Mouse (Mus musculus) C3H10T1/2 (cell line): ENCODE data around the gene Pacs2. TPM values are rescaled to one million over a fixed set of nuclear protein-coding genes. Genes with fewer than 3 reads are reported as not detected.

ENCODE experiments used
- polyA plus RNA-seq, 2 experiments: library from polyadenylated mRNA; unstranded; fragments of >200 nt; fragmentation: generic; extraction: Trizol; gene quantifications; one replicate each; pipeline ENCODE4 v1.2.1; 2012; ENCODE audit warnings: missing spikeins in 2 of 2

Pacs2 gene
- 10 to 100 TPM in 1 of 2 experiments, 1 to 10 TPM in 1; 10.0 to 24.7 TPM for polyA plus RNA-seq

DNA sequence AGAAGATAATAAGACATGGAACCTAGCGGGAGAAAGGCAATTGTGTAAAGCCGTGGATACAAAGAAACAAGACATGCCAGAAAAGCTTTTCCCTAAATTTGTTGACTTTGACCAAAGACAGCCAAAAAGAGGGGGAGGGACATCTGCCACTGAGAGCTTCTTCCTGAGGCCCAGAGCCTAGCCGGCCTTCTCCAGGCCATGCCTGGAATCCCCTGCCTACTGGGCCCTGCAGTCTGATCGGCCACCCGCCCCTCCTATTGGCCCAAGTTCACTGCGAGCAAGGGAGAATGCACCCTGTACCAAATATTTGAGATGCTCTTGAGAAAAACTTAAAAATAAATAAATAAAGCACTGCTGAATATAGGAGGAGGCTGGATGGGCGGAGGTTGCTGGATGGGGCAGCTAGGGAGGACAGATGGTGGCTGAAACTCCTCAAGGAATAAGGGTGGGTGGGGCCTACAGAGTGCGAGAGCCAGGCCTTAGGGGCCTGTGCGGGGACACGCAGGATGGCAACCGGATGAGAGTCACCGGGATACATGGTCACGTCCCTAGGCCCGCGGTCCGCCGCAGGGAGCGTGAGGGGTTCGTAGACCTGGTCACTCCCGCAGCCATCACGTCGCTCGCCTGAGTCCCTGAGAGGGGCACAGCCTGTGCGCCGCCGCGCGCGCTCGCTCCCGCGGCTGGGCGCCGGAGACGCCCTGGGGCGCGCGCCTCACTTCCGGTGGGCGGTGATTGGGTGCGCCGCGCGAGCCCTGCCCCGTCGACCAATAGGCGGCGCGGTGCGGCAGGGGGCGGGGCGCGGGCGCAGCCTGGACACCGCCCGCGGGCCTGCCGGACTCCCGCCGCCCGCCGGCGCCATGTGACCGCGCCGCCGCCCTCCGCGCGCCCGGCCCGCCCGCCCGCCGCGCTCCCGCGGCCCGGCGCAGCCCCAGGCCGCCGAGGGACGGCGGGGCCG, at the start of gene Pacs2:
TSS of gene Pacs2 (plus strand) at position 905 of the 955 bp plus-strand sequence.

GRCm38 (mm10) chr12:112976371-112977073, 37.8 kb upstream of the Pacs2 start, which contains the start of gene Btbd6:
Btbd6 (plus strand) TSS chr12:112976482.

DNA sequence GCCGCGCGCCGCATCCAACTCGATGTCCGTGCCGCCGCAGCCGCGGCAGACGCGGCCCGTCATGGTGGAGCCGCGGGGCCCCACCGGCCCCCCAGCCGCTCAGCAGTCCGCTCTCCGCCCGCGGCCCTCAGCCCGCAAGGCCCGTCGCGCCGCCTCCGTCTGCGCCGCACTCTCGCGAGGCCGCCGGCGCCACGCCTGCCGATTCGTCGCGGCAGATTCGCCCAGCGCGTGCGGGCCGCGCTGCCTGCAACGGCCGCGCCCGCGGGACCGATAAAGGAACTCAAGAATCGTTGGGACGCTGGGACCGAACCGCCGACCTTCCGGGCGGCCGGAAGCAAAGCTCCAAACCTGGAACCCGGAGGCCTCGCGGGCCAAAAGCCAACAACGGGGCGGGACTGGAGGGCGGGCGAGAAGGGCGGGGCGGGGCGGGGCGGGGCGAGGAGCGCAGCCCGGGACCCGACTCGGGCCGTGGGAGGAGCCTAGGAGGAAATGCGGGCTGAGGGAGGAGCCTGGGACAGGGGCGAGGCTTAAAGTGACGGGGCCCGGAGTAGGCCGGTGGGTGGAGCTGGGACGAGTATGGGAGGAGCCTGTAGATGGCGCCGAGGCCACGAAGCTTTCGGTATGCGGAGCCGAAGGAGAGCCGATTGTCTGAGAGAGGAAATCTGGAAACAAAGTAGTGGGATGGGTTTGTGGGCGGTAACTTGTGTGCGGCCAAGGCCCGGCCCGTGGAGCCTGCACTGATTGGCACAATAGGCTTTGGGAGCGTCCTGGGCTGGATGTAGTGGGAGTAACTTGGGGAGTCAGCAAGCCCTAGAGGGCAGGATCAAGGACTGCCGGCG, 13.8 kb upstream of the Pacs2 start, which contains the start of gene Brf1:
TSS of gene Brf1 (minus strand) at position 411 of the 839 bp plus-strand sequence.

DNA sequence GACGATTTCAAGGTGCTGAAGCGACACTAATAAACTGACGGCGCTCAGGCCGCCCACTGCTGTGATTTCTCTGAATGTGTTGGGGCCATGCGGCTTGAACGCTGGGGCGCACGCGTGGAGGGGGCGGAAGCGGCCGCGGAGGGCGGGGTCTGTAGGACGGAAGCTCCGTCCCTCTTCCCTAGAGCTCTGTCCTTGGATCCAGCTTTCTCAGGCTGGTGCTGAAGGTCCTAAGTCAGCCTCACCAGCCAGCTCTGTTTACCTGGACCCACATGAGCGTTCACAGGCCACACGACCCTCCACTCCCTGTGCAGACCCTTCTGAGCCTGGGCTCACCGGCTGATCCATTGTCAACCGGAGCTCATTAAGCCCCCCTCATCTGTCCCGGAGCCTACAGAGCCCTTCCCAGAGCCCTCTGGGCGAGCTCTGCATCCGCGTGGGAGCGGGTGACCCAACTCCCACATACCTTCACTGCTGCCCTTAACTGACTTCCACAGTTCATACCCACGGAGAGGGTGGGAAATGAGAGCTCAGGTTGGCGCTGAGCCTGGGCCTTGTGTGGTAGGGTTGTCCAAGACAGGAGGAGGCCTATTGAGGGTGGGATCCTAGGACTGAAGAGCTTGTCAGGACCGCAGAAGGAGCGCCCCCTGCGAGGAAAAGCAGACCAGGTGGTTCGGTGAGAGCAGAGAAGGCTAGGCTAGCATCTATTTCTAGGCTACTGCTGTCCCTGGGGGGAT, 60.2 kb downstream of the Pacs2 start, which contains the start of gene Tex22:
TSS of gene Tex22 (plus strand) at position 174 of the 734 bp plus-strand sequence.

DNA sequence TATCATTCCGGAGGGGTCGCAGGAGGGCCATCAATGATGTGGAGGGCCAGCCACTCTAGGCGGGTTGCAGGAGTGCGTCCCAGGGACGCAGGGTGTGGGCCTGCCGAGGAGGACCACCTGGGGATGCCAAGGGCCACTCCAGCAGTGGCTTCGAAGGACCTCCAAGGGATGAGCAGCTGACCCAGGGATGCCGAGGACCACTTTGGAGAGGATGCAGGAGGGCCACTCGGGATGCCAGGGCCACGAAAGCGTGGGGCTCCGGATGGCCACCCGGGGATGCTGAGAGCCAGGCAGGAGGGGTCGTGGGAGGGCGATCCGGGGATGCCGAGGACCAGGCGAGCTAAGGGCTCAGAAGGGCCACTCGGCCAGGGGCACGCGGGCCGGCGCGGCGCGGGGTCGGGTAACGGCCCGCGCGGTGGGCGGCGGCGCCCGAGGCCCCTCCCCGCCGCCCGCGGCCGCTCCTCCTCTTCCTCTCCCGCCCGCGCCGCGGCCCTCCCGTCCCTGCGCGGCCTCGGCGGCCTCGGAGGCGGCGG, 83.5 kb downstream of the Pacs2 start, which contains the start of gene Mta1:
TSS of gene Mta1 (plus strand) at position 530 of the 533 bp plus-strand sequence.

Other genes starting within 250 kb of the Pacs2 start
- gene Ahnak2, start 211.9 kb upstream of the Pacs2 start, polyA plus RNA-seq: 10 to 100 TPM in 1 of 2 experiments, 1 to 10 TPM in 1; 2.9 to 18.8 TPM
- gene Clba1, start 205.6 kb upstream of the Pacs2 start, polyA plus RNA-seq: 10 to 100 TPM; 14.4 to 21.4 TPM
- gene Cdca4, start 185.1 kb upstream of the Pacs2 start, polyA plus RNA-seq: 10 to 100 TPM; 17.1 to 24.4 TPM
- gene Gpr132, start 146.3 kb upstream of the Pacs2 start, polyA plus RNA-seq: not detected
- gene Jag2, start 84.7 kb upstream of the Pacs2 start, polyA plus RNA-seq: 10 to 100 TPM in 1 of 2 experiments, 1 to 10 TPM in 1; 5.8 to 10.6 TPM
- 10 to 100 TPM; 19.1 to 31.0 TPM for gene Nudt14, start 72.4 kb upstream of the Pacs2 start, polyA plus RNA-seq
- 10 to 100 TPM; 15.2 to 19.6 TPM for gene Btbd6, start 38.0 kb upstream of the Pacs2 start, polyA plus RNA-seq
- 10 to 100 TPM; 10.6 to 27.4 TPM for gene Brf1, start 13.8 kb upstream of the Pacs2 start, polyA plus RNA-seq
- under 1 TPM; 0.04 to 0.11 TPM for gene Tex22, start 60.0 kb downstream of the Pacs2 start, polyA plus RNA-seq
- 10 to 100 TPM; 45.1 to 93.4 TPM for gene Mta1, start 83.8 kb downstream of the Pacs2 start, polyA plus RNA-seq
- 100 to 1,000 TPM; 109 to 124 TPM for gene Crip2, start 125.7 kb downstream of the Pacs2 start, polyA plus RNA-seq
- gene Crip1, start 131.8 kb downstream of the Pacs2 start, polyA plus RNA-seq: under 1 TPM; 0.02 to 0.45 TPM
- 10 to 100 TPM; 10.6 to 10.8 TPM for gene Tedc1, start 141.9 kb downstream of the Pacs2 start, polyA plus RNA-seq
- 10 to 100 TPM; 16.1 to 16.3 TPM for gene Tmem121, start 171.4 kb downstream of the Pacs2 start, polyA plus RNA-seq